Mouse (Mus musculus): ENCODE results near the gene Colec11. TPM values are rescaled to one million over a fixed set of nuclear protein-coding genes. Genes with fewer than 3 reads are reported as not detected.

Colec11 gene
- polyA plus RNA-seq, 1 experiment from 2014 or later = 19.5 TPM

DNA sequence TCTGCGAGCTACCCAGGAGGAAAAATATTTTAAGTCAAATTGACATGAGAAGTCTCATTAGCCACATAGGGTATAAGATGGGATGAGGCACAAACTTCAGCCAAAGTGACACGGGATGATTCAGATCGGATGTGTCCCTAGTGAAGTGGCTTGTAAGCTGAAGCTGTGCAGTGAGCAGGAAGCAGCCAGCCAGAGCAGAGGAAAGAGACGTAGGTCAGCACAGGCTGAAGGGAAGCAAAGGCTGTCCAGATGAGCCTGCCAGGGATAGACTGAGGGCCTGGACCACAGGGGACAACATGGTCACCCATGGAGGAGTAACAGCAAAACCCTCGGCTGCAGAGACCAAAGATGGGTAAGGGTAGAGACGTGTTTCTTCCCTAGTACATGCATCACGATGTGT, 8.8 kb downstream of the Colec11 start:
- no peak overlapping the region for H3K4me2 ChIP-seq (ENCODE audit: low read depth, low read length)
- no peak overlapping the region for H3K9ac ChIP-seq (ENCODE audit: low read length)
- H3K36me3 ChIP-seq (ENCODE audit: control insufficient read depth, insufficient read depth) = no peaks in the 10 kb centered on the region
- no peaks in the 10 kb centered on the region for H3K9me3 ChIP-seq (replicated peaks; ENCODE audit: control insufficient read depth, low read length)
- H3K4me1 ChIP-seq (ENCODE audit: control insufficient read depth, insufficient read depth, low read length) = no peaks in the 10 kb centered on the region
- no peak overlapping the region for H3K27ac ChIP-seq (ENCODE audit: low read length)
- H3K4me3 ChIP-seq (ENCODE audit: low read length) = no peak overlapping the region
- WGBS = 60% methylated on average over 7 of the region's 7 CpGs
- ATAC-seq (replicated peaks; ENCODE audit: extremely low read depth, insufficient read depth, low FRiP score) = no peak
- H3K27me3 ChIP-seq (ENCODE audit: control insufficient read depth, insufficient read depth, low read length) = no peaks in the 10 kb centered on the region

DNA sequence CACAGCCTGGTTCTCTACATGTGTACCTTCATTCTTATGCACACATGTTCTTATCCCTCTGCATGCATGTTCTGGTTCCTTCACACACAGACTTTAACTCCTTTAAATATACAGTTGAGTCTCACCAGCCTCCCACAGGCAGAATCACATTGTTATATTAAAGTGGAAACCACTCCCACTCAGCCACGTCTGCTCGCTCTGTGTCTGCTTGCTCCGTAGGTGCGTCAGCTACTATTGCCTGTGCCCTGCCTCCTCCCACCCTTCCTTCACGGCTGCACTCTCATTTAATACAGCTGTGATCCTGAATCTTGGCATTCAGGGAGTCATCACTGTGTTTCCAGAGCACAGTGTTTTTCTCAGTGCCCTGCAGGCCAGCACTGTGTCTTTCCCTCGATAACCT, 10.8 kb downstream of the Colec11 start:
- H3K9me3 ChIP-seq (replicated peaks; ENCODE audit: control insufficient read depth, low read length) = no peaks in the 10 kb centered on the region
- no peak overlapping the region for H3K27ac ChIP-seq (ENCODE audit: low read length)
- WGBS = 66% methylated on average over 6 of the region's 6 CpGs
- ATAC-seq (replicated peaks; ENCODE audit: extremely low read depth, insufficient read depth, low FRiP score) = no peak
- H3K36me3 ChIP-seq (ENCODE audit: control insufficient read depth, insufficient read depth) = no peaks in the 10 kb centered on the region
- H3K4me2 ChIP-seq (ENCODE audit: low read depth, low read length) = no peak overlapping the region
- no peak overlapping the region for H3K4me3 ChIP-seq (ENCODE audit: low read length)
- no peak overlapping the region for H3K9ac ChIP-seq (ENCODE audit: low read length)
- H3K4me1 ChIP-seq (ENCODE audit: control insufficient read depth, insufficient read depth, low read length) = 0 out of 2 replicates have a peak, but pooled peaks cover 3% of the 10 kb centered on the region
- H3K27me3 ChIP-seq (ENCODE audit: control insufficient read depth, insufficient read depth, low read length) = no peaks in the 10 kb centered on the region

DNA sequence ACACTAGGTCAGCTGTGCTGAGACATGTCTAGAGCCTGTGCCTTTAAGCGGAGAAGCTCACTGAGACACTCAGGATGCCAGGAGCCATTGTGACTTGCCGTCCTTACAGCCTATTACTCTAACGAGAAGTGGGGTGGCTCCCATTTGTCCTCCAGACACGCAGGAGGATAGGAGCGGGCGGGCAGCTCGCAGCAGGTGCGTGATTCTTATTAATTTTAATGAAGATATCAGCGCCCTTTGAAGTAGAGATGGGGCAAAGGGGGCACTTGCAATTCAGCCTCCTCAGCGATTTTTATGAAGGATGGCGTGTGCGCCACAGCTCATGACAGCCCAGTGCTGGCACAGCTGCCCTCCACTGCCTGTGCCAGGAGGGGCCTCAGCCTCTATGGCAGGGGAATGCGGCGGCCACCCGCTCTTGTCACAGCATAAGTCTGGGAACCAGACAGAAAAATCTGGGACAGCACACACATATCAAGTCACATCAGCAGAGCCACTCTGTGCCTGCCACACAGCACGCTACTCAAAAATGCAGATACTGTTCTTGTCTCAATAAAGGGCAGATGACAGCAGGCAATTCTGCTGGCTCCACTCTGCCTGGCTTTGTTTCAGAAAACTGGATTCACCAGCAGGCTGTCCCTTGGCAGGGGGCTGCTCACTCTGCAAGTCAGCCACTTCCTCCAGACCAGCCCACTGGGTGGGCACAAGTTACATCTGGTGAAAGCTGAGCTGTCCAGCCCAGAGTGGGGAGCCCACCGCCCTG, 15.5 kb downstream of the Colec11 start:
- Histone ChIP-seq H3K27ac (ENCODE audit: low read length) (no peak overlapping the region), H3K9me3 (replicated peaks; ENCODE audit: control insufficient read depth, low read length) (no peaks in the 10 kb centered on the region), H3K4me2 (ENCODE audit: low read depth, low read length) (peak overlapping the region; percentile 25; the same call in 1 of the 2 replicates), H3K36me3 (ENCODE audit: control insufficient read depth, insufficient read depth) (no peaks in the 10 kb centered on the region), H3K4me3 (ENCODE audit: low read length) (no peak overlapping the region), H3K9ac (ENCODE audit: low read length) (no peak overlapping the region), H3K4me1 (ENCODE audit: control insufficient read depth, insufficient read depth, low read length) (0 out of 2 replicates have a peak, but pooled peaks cover 4% of the 10 kb centered on the region), H3K27me3 (ENCODE audit: control insufficient read depth, insufficient read depth, low read length) (no peaks in the 10 kb centered on the region)
- WGBS = 48% methylated on average over 17 of the region's 17 CpGs
- ATAC-seq (replicated peaks; ENCODE audit: extremely low read depth, insufficient read depth, low FRiP score) = peak; percentile 51; the same call in 1 of the 2 replicates

DNA sequence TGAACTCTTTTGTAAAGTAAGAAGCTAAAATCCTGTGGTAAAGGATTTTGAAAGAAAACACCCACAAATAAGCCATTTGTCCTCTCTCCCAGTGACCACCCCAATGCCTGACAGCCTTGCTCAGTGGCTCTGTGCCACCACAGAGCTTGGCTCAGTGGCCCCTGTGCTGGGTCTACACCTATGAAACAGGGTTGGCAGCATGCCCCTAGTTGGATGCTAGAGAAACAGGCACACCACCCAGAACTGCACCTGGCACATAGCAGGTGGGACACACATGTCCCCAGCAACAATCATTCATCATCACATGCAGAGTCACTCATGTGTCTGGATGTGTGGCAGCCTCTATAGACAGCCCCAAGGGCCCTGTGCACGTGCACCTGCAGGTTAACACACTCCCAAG, 19.7 kb downstream of the Colec11 start:
- 73% methylated on average over 1 of the region's 1 CpGs for WGBS

DNA sequence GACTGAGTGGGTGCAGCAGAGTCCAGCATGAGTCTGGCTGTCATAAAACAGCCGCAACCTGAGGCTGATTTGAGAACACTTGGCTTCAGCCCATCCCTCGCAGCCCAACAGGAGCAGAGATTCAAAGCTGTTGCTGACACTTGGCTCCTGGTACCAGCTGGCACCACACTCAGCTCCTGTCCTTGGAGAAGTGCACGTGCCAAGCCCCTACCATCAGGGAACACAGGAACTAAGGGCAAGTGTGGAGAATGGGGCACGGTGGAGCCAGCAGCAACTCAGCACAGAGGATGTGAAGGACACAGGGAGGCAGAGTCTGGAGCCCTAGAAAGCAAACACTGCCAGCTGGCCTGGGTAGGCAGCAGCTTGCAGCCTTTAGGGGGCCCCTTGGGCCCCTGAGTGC, 20.9 kb downstream of the Colec11 start:
- ATAC-seq (replicated peaks; ENCODE audit: extremely low read depth, insufficient read depth, low FRiP score) = peak; percentile 71
- Histone ChIP-seq H3K4me1 (ENCODE audit: control insufficient read depth, insufficient read depth, low read length) (peaks cover 13% of the 10 kb centered on the region), H3K9ac (ENCODE audit: low read length) (no peak overlapping the region), H3K36me3 (ENCODE audit: control insufficient read depth, insufficient read depth) (no peaks in the 10 kb centered on the region), H3K9me3 (replicated peaks; ENCODE audit: control insufficient read depth, low read length) (no peaks in the 10 kb centered on the region), H3K4me3 (ENCODE audit: low read length) (no peak overlapping the region), H3K4me2 (ENCODE audit: low read depth, low read length) (no peak overlapping the region), H3K27me3 (ENCODE audit: control insufficient read depth, insufficient read depth, low read length) (no peaks in the 10 kb centered on the region), H3K27ac (ENCODE audit: low read length) (peak overlapping the region; percentile 57; the same call in 1 of the 2 replicates)
- 8% methylated on average over 4 of the region's 4 CpGs for WGBS

More for the DNA sequence above, 19.7 kb downstream of the Colec11 start:
- no peaks in the 10 kb centered on the region for H3K36me3 ChIP-seq (ENCODE audit: control insufficient read depth, insufficient read depth)
- H3K9ac ChIP-seq (ENCODE audit: low read length) = no peak overlapping the region
- ATAC-seq (replicated peaks; ENCODE audit: extremely low read depth, insufficient read depth, low FRiP score) = no peak
- no peaks in the 10 kb centered on the region for H3K9me3 ChIP-seq (replicated peaks; ENCODE audit: control insufficient read depth, low read length)
- H3K4me3 ChIP-seq (ENCODE audit: low read length) = no peak overlapping the region
- H3K4me1 ChIP-seq (ENCODE audit: control insufficient read depth, insufficient read depth, low read length) = peaks cover 13% of the 10 kb centered on the region
- no peak overlapping the region for H3K27ac ChIP-seq (ENCODE audit: low read length)
- H3K27me3 ChIP-seq (ENCODE audit: control insufficient read depth, insufficient read depth, low read length) = no peaks in the 10 kb centered on the region
- no peak overlapping the region for H3K4me2 ChIP-seq (ENCODE audit: low read depth, low read length)

DNA sequence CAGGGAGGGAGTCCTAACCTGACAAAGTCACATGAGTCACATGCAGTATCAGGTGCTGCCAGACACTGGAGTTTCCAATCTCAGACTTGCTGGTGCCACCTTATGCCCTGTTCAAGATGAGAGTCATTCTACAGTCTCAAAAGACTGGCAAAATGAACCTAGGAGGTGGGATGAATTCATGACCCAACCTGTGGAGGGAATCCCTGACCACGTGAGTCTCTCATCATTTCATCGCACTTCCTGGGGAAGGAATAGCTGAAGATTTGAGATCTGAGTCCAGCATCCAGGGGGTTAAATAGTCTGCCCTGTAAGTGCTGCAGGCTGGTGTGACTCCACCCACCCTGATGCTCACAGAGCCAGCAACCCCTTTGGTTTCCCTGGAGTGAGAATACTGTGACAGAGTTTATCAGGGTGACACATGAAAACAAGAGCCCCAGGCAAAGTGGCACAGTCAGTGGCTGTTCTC, 24.6 kb downstream of the Colec11 start:
- H3K9ac ChIP-seq (ENCODE audit: low read length) = no peak overlapping the region
- 39% methylated on average over 2 of the region's 2 CpGs for WGBS
- ATAC-seq (replicated peaks; ENCODE audit: extremely low read depth, insufficient read depth, low FRiP score) = no peak; the same call in 1 of the 2 replicates

DNA sequence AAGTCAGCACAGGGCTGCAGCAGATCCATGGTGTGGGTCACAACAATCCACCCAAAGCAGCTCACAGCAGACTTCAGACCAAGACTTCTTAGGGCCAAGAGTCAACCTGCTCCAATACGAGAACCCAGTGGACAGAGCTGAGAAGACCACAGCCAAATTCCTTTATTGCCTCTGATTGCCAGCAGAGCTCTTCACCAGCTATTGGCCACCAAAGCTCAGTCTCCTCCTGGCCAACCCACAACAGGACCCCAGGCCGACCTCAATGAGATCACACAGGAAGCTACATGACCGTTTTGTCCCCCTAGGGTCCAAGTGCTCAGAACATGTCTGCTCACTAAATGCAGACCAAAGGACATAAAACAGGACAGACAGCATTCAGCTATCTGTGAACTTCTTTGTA, 25.1 kb downstream of the Colec11 start:
- ATAC-seq (replicated peaks; ENCODE audit: extremely low read depth, insufficient read depth, low FRiP score) = no peak
- WGBS = 38% methylated on average over 3 of the region's 3 CpGs

More for the DNA sequence above, 24.6 kb downstream of the Colec11 start:
- no peak overlapping the region for H3K4me2 ChIP-seq (ENCODE audit: low read depth, low read length)
- H3K9me3 ChIP-seq (replicated peaks; ENCODE audit: control insufficient read depth, low read length) = no peaks in the 10 kb centered on the region
- H3K36me3 ChIP-seq (ENCODE audit: control insufficient read depth, insufficient read depth) = no peaks in the 10 kb centered on the region
- peaks cover 13% of the 10 kb centered on the region for H3K4me1 ChIP-seq (ENCODE audit: control insufficient read depth, insufficient read depth, low read length)
- no peak overlapping the region for H3K27ac ChIP-seq (ENCODE audit: low read length)
- no peaks in the 10 kb centered on the region for H3K27me3 ChIP-seq (ENCODE audit: control insufficient read depth, insufficient read depth, low read length)
- H3K4me3 ChIP-seq (ENCODE audit: low read length) = no peak overlapping the region

DNA sequence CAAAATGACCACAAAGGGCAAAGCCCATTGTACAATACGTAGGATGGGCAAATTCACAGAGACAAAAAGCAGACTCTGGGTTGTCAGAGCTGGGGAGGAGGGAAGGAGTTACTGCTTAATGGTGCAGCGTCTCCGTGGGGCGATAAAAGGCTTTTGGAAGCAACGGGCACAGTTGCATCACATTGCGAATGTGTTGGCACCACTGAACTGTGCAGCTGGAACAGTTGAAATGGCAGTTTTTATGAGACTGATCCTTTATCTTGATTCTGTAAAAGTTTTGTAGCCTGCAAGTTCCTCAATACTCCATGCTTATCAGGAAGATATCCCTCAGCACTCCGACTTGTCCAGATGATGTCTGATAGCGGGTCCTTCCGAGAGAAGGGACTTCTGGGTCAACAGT, 25.5 kb downstream of the Colec11 start:
- Histone ChIP-seq H3K36me3 (ENCODE audit: control insufficient read depth, insufficient read depth) (no peaks in the 10 kb centered on the region), H3K4me3 (ENCODE audit: low read length) (no peak overlapping the region), H3K4me1 (ENCODE audit: control insufficient read depth, insufficient read depth, low read length) (peaks cover 13% of the 10 kb centered on the region), H3K27ac (ENCODE audit: low read length) (no peak overlapping the region), H3K9me3 (replicated peaks; ENCODE audit: control insufficient read depth, low read length) (no peaks in the 10 kb centered on the region), H3K9ac (ENCODE audit: low read length) (no peak overlapping the region), H3K27me3 (ENCODE audit: control insufficient read depth, insufficient read depth, low read length) (no peaks in the 10 kb centered on the region), H3K4me2 (ENCODE audit: low read depth, low read length) (no peak overlapping the region)
- WGBS = 60% methylated on average over 9 of the region's 9 CpGs
- ATAC-seq (replicated peaks; ENCODE audit: extremely low read depth, insufficient read depth, low FRiP score) = no peak

More for the DNA sequence above, 25.1 kb downstream of the Colec11 start:
- Histone ChIP-seq H3K27me3 (ENCODE audit: control insufficient read depth, insufficient read depth, low read length) (no peaks in the 10 kb centered on the region), H3K4me1 (ENCODE audit: control insufficient read depth, insufficient read depth, low read length) (peaks cover 13% of the 10 kb centered on the region), H3K9ac (ENCODE audit: low read length) (no peak overlapping the region), H3K9me3 (replicated peaks; ENCODE audit: control insufficient read depth, low read length) (no peaks in the 10 kb centered on the region), H3K4me2 (ENCODE audit: low read depth, low read length) (no peak overlapping the region), H3K36me3 (ENCODE audit: control insufficient read depth, insufficient read depth) (no peaks in the 10 kb centered on the region), H3K27ac (ENCODE audit: low read length) (no peak overlapping the region), H3K4me3 (ENCODE audit: low read length) (no peak overlapping the region)

DNA sequence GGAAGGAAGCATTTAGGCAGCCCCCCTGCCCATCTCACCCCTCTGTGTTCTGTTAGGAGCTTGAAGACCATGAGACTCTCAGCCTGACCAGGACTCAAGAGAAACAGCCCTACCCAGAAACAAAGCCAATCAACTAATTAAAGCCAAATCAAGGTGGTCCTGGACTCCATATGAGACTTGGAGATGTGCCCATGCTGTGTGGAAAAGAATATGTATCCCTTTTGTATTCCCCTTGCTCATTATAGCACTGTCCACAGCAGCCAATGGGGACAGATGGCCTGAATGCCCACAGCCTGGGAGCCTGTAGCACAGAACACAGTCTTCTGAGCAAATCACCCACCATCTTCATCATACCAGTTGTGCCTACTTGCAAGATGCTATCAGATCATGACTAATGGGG, 26.3 kb downstream of the Colec11 start:
- Histone ChIP-seq H3K4me3 (ENCODE audit: low read length) (no peak overlapping the region), H3K9ac (ENCODE audit: low read length) (no peak overlapping the region), H3K4me2 (ENCODE audit: low read depth, low read length) (no peak overlapping the region), H3K36me3 (ENCODE audit: control insufficient read depth, insufficient read depth) (no peaks in the 10 kb centered on the region), H3K9me3 (replicated peaks; ENCODE audit: control insufficient read depth, low read length) (no peaks in the 10 kb centered on the region), H3K27me3 (ENCODE audit: control insufficient read depth, insufficient read depth, low read length) (no peaks in the 10 kb centered on the region), H3K27ac (ENCODE audit: low read length) (no peak overlapping the region), H3K4me1 (ENCODE audit: control insufficient read depth, insufficient read depth, low read length) (peaks cover 6% of the 10 kb centered on the region)
- ATAC-seq (replicated peaks; ENCODE audit: extremely low read depth, insufficient read depth, low FRiP score) = no peak

All from heart, embryonic 16.5 days (tissue).